Mouse (Mus musculus): ENCODE data around the gene Zfp526.

GRCm38 (mm10) chr7:25222275-25222967 lies 1.2 kb downstream of the Zfp526 start:
- TF ChIP-seq CTCF (conservative IDR thresholded peaks at IDR 0.05 in 1 of 2, IDR thresholded peaks at IDR 0.05 in 1 of 2; ENCODE audit: low read depth in 2 of 2, low read length in 2 of 2) (no peak), E2F4 (IDR thresholded peaks at IDR 0.05; ENCODE audit: insufficient replicate concordance, low read depth, low read length) (no peak), POLR2A (IDR thresholded peaks at IDR 0.05; ENCODE audit: low read depth, low read length) (no peak), MAFK (IDR thresholded peaks at IDR 0.05; ENCODE audit: insufficient replicate concordance, low read length) (no peak), NRF1 (IDR thresholded peaks at IDR 0.05; ENCODE audit: low read depth, low read length) (no peak), ELF1 (IDR thresholded peaks at IDR 0.05; ENCODE audit: low read depth, low read length) (no peak)
